Mouse (Mus musculus) kidney, postnatal 14 days (tissue): ENCODE results near the gene Hnmt.
"Not testable (repeated sequence)": the region's sequence is repeated elsewhere in the genome, so short reads cannot be mapped to it uniquely, and the experiment has no call there.

Source experiments
- DNase-seq: peaks from one replicate; pipeline ENCODE4 v3.0.0; 2022; ENCODE audit warnings: mixed read lengths

The Hnmt gene

DNA sequence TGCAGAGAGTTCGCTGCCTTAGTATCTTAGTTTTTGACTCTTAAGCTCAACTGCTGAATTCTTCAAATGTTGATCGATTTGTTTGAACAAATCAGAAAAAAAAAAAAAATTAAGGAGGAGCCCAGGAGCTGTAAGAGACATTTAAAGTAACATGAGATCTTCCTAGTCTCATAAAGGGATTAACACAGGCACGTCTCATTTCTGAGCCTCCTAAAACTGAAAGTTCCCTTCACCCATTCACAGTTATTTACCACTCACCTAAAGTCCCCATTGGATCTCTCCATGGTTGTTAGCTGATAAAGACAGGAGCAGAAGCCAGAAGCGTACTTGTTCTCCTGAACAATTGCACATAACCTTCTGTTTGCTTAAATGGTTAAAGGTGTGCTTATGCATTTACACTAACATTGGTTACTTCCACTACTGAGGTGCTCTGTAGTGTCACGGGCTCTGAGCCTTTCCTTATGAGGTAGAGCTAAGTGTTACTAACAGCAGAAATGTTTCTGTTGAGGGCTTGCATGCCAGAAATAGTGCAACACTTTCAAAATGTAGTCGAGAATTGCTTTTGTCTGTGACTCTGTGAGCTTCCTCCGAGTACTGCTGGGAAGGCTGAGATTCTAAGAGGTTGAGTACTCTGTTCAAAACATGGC lies at the start of gene Hnmt:
Gene Hnmt, minus strand, starts transcription at position 51 of the 647 bp plus-strand sequence.
- peak; percentile 1 for DNase-seq

DNA sequence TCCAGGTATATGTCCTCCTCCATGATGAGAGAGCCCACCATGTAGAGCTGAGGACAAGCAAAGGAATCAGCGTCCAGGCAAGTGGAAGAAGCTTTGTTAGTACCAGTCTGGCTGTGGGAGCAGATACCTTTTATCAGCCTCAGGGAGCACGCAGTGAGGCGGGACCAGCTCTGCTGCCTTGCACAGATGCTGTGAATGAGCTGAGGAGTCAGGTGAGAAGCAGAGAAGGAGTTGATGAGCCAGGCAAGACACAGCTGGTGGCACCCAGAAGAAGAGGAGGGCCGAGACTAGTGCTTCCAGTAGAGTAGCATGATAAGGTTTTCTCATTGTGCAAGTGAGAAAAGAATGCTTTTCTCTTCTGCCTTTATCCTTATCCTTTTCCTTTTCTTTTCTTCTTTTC lies 47.3 kb upstream of the Hnmt start, which contains the start of gene Tbpl2:
Gene Tbpl2, minus strand, starts transcription at position 101 of the 400 bp plus-strand sequence.
- DNase-seq, result no peak

DNA sequence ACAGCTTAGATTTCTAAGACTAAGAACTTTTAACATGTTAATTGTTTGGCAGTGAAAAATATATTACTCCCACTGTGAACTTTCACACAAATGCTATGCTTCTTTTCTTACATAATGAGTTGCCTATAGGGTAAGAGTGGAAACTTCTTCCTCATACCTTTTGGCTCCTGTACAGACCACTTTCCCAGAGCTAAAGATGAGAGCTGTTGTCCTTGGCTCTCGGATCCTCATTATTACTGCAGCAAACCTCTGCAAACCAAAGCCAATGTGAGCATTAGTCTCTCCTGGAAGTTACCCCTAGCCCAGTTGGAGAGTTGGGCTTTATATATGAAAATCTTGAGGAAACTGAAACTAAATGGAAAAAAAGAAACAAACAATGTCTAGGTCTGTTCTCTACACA lies 41.7 kb upstream of the Hnmt start:
- no peak for DNase-seq

DNA sequence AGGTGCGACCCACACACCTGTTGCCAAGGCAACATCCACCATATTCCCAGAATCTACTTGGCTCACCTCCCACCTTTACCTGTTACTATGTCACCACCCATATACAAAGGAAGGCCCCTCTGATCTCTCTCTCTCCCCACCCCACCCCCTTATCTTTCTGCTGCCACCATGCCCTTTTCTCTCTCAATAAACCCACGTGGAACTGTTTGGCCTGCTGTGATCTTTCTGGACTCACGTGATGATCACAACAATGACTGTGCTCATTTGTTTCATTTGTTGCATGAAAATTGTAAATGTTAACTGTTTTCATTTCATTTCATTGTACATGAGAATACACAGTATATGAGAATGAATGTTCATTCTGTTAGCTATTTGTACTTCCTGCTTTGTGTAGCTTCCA lies 1.3 kb upstream of the Hnmt start:
- DNase-seq, result no peak

DNA sequence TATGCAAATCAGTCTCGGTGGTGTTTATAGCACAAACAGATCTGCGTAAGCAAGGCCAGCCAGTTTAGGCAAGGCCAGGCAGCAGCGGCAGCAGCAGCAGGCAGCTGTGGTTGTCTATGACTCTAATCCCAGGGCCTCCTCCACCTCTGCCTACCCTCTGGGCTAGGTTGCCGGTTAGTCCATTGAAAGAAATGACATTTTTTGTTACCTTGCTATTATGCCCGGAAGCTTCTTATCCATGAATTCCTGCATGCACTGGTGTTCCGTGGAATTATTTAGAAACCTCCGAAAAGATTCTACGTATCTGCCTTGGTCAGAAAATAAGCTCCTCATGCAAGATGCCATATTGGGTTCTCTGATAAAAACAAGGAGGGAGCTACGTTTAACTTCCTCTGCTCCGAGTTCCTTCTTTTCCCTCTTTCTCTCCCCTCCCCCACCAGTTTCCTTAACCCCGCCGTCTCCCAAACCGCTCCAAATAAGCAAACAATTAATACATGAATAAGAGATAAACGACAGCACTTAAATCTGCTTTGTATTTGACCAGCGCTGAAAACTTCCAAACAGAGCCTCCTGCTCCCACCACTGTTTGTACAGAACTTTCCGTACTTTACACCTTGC lies 605 bp downstream of the Hnmt start:
- DNase-seq, result peak; percentile 81

DNA sequence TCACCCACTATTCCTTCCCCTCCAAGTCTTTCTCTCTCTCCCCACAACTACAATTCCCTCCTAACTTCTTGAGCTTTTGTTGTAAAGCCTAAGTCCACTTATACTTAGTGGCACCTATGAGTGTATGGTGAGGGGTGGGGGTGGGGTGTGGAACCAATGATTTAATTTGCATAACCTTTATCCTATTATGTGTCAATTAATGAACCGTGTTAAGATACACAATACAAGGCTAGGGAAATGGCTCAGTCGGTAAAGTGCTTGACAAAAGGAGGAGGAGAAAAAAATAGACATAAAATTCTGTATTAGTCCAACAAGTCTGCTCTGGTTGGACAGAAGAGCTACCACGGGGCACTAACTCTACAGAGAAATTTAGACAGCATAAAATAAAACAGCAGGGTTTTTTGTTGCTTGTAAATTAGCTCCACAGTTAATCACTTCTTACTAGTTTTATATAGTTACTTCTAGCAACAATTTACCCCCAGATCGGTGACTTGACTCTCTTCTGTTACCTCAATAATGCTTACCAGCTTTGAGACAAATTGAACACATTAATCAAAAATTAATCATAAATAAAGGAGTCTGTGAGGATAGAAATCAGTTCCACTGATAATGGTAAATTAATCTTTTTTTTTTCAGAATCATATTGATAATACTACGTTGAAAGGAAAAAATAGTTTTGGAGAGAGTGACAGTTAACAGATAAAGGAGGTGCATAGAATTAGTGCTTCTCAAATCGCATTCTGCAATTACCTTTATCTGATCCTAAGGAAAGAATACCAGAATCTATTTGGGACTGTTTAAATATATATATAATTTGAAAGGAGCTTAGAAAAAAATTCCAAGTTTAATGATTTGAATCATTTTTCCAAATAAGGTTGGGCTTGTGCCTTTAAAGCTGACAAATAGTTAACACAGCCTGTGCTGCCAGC lies 1.4 kb downstream of the Hnmt start:
- DNase-seq, result no peak

DNA sequence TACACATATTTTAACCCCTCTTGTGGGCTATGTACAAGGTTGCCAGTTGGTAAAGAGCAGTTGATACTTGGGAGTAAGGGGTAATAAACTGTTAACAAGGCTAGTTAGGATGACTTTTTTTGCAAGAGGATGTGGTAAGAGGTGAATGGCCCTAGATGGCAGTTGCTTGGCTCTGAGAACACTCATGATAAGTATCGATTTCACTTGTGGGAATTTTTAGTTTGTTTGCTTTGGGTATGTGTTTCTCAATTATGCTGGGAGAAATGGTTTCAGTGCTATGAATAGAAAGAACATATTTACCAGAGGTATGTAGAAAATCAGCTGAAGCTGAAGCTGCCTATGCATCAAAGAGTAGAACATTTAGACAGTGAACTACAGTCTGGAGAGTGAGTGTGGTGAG lies 6.3 kb downstream of the Hnmt start:
- DNase-seq, result no peak

DNA sequence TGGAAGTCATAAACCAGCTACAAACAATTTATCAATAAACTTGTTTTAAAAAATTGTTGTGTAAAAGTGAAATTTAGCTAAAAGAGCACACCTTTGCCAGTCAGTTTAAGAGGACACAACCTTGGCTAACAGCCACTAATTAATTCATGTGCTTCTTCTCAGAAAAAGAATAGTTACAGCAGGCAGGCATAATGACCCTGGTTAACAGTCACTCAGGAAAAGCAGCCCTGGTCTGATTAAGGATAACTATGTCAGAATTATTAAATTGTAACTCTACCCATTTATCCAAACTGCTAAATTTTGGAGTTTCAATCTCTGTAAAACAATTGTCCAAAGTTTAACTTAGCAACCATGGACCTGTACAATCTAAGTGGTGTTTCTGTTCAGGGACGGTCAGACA lies 8.7 kb downstream of the Hnmt start:
- DNase-seq, result no peak

DNA sequence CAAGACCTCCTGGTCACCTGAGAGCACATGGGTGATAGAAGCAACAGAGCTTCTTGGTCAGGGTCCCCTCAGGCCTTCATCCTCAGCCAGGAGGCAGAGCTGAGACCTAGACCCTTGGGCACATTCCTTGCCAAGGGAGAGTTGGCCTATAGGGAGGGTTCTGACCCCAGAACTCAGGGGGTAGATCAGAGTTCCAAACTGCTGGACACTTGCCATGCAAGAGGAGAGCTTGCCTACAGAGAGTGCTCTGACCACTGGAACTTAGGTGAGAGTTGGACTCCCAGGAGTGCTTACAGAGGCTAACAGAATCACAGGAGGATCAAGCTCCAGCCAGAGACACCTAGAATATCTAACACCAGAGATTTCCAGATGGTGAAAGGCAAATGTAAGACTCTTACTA lies 29.8 kb downstream of the Hnmt start:
- peak; percentile 19 for DNase-seq

DNA sequence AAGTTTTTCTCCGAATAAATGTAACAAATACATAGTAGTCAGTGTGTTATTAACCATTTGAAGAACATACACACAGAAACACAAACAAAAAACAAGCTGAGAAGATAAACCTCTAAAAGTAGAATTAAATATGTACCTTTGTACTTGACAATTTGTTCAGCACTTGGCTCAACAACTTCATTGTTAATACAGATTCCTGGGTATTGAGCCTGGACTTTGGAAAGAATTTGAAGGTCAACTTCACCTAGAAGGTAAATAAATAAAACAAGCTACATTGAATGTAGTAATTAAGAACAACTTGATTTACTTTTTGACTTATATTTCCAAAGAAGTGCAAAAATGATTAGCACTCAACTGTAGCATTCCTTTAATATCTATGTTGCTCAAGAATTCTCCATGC lies 30.2 kb downstream of the Hnmt start:
- DNase-seq, result no peak

DNA sequence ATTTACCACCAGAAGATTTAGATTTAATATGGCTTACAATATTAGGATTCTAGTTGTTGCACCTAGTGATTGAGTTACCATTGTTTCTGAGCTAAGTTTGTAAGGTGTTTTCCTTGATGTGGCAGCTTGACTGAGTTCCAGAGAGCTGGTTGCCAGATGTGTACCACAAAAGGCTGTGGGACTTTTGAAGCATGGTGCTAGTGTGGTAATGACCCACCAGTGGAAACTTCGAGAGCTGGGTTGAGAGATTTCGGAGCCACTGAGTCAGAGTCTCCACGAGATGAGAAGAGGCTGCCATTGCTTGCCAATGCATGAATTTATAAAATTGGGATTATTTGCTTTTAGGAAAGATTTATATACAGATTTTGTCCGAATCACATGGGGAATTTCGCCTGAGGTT lies 34.2 kb downstream of the Hnmt start:
- no peak for DNase-seq

DNA sequence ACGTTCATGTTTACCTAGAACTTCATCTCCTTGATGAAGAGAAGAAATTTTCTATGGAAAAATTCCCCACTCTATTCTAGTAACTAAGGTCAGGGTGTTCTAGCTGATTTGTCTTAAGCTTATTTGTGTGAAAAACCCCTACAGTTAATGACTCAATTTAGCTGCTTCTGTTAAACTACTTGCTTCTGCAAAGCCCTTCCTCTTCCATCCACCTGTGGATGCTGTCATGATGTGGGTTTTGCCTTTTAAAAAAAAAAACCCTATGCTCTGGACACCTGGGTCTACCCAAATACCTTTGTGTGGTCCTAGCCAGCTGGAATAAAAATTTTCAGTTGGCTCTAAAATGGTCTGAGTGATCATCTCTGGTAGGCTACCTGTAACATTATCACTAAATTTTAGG lies 49.9 kb downstream of the Hnmt start:
- DNase-seq, result no peak

DNA sequence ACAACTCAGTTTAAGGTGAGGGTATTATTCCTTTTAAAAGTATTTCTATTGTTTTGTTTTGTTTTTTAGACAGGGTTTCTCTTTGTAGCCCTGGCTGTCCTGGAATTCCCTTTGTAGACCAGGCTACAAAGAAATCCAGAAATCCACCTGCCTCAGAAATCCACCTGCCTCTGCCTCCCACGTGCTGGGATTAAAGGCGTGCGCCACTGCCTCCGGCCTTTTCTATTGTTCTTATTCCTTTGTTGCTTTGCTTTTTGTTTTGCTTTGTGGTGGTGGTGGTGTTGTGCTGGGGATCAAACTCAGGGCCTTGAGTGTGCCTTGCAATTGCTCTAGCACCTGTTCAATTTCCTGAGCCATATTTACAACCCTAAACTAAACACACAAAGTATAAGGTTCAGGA lies 50.4 kb downstream of the Hnmt start:
- no peak for DNase-seq

DNA sequence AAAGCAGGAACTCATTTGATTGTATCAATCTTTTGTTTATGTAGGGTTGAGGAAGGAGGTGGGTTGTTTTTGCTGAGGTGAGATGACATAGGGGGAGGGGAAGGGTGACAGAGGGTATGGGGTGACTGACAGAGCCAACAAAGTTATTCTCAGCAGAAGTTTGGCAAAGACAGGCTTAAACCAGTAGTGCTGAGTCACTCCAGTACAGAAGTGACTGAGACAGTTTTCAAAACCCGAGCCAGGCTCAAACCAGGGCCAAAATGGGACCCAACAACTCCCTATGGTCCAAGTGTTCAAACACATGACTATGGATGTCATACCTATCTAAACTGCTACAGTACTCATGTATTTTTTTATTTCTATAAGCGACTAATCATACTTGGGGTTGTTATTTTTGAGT lies 52.4 kb downstream of the Hnmt start:
- DNase-seq, result no peak

DNA sequence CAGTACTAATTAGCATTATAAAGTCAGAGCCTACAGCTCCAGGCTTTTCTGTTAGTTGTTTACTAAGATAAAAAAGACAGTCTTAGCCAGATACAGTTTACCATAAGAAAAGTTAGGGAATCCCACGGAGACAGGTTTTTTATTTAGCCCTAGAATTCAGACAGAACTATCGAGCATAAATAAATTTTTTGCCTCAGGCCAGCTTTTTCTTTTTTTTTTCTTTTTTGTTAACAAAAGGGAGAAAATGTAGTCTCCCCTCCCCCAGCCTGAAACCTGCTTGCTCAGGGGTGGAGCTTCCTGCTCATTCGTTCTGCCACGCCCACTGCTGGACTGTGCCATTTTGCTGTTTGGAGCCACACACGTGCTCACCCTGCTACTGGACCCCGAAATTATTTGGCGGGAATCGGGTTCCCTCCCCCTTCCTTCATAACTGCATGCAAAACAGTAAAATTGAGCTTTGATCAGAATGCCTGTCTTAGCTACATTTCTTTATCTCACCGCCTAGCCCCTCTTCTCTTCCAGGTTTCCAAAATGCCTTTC lies 59.1 kb downstream of the Hnmt start:
- DNase-seq, result not testable (repeated sequence)

DNA sequence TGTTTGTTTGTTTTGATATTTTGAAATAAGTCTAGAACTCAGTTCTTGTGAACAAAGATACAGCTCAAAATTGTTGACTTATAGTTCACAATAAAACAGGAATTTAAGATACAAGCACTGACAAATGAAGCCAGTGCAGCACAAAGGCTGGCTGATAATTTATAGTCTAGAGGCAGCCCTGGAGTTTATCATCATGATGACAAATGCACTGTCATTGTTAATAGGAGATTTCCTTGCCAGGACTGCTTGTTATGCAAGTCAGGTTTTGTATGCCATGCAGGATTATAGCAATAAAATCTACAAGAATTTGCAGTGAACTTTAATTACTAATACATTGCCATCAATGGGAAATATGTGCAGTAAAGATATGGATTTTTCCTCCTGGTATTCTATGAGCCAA lies 61.9 kb downstream of the Hnmt start:
- no peak for DNase-seq

DNA sequence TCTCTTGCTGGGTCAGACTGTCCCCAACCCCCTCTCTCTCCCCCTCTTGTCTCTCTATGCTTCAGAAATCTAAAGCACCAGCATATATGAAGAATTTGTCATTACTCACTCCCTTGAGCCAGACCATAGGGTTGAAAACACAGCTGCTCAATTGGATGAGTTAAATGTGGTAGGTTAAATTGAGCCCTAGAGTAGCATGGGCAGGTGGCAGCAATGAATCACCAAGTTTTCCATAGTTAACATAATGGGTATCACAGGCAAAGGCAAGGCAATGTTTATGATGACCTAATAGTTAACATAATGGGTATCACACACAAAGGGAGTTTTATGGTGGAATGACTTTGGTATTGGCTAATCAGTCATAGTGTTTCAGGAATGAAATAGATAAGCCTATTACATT lies 65.9 kb downstream of the Hnmt start:
- DNase-seq, result no peak

DNA sequence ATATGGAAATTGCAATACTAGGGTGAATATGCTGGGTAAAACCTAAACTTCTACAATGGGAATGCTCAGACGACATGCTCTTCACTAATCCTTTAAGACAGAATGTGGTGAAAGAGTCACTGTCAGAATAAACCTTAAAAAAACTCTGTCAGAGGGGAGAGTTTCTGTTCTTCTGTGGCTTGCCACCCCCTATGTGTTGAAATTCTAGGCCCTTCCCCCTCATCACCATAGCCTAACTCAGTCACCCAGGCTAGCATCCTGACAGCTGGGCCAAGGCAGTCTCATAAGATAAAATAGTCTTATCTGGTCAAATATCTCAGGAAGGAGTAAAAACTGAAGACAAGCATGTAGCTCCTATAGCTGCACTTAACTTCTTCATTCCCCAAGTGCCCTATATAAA lies 66.3 kb downstream of the Hnmt start:
- DNase-seq, result no peak

DNA sequence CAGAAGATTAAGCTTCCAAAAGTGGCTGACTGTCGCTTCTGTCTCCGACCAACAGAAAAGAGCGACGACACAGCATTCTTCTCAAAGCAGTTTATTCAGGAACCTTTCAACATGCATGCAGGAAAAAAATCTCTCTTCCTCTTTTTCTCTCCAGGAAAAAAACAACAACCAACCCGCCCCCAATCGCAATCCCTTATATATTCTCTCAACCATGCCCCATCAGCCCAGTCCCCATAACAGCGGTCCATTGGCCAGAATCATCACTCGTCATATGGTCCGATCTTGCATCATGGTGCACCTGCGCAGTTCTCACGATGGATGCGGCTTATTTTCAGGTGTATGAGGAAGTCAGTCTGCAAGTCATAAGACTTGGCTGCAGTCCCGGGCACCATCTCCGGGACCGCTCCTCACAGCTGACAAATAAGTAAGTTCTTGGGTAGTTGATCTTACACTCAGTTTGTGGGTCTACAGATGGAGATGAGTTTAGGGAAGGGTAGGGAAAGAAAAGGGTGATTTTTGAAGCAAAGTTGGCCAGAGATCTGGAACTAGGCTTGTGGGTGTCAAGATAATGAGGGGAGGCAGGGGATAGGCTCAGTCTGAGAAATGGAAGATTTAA lies 88.4 kb downstream of the Hnmt start:
- DNase-seq, result not testable (repeated sequence)
